ENCODE assay signal across 18 mouse cellular contexts in the genomic region with DNA sequence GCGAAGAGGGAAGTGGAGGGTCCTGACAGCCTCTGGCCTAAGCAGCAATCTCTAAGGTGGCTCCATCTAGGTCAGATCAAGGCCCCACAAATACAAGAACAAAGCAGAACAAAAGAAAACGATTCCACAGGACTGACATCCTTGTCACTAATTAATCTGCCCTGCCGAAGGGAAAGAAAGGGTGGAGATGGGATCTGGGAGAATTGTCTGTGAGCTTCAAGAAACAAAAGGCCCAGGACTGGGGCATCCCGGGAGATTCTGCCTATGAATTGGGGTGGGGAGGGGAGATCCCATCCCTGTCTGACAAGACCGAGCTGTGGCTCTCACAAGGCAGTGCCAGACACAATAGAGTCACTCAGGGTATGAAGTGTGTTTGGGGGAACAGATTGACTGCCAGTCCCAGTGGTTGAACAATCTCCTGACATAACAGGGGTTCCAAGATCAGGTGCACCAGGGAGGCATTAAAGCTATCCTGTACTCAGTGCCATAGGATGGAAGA. TPM values are rescaled to one million over a fixed set of nuclear protein-coding genes. Genes with fewer than 3 reads are reported as not detected.
DNase-seq lines count a peak whose midpoint lies in the region; ATAC-seq and TF ChIP-seq lines count a peak whose summit lies in the region.
"Had no signal": no experiment of that assay in that cellular context is flagged by ENCODE, and none has a peak within 500 bp of the region (broad histone marks: within the 10 kb centered on the region; RNA-seq: fewer than 3 reads in every experiment).

No protein-coding gene starts in this region.

- H3K9me3 ChIP-seq in forebrain, embryonic 14.5 days (replicated peaks; ENCODE audit: control insufficient read depth, low read length): no peaks in the 10 kb centered on the region
- no peaks in the 10 kb centered on the region for H3K9me3 ChIP-seq in hindbrain, embryonic 16.5 days (ENCODE audit: control insufficient read depth, low read length)
- H3K9me3 ChIP-seq in neural tube, embryonic 15.5 days (replicated peaks): no peaks in the 10 kb centered on the region
- H3K9me3 ChIP-seq: kidney, embryonic 15.5 days; limb, embryonic 15.5 days had no signal

- WGBS in forebrain, embryonic 14.5 days: 19% methylated on average over 5 of the region's 5 CpGs
- WGBS in hindbrain, embryonic 16.5 days: 14% methylated on average over 5 of the region's 5 CpGs
- WGBS in neural tube, embryonic 15.5 days: 23% methylated on average over 5 of the region's 5 CpGs

- H3K36me3 ChIP-seq in forebrain, embryonic 14.5 days (ENCODE audit: control insufficient read depth, insufficient read depth, low read length): peaks cover 58% of the 10 kb centered on the region
- peaks cover 26% of the 10 kb centered on the region for H3K36me3 ChIP-seq in hindbrain, embryonic 16.5 days (ENCODE audit: control insufficient read depth, insufficient read depth, low read length)
- H3K36me3 ChIP-seq in neural tube, embryonic 15.5 days: peaks cover 52% of the 10 kb centered on the region

- H3K9ac ChIP-seq in forebrain, embryonic 14.5 days (ENCODE audit: low read length): peak overlapping the region; percentile 21; the same call in 1 of the 2 replicates
- H3K9ac ChIP-seq in hindbrain, embryonic 16.5 days (ENCODE audit: low read depth, low read length): peak overlapping the region; percentile 25; the same call in 1 of the 2 replicates
- no peak overlapping the region for H3K9ac ChIP-seq in neural tube, embryonic 15.5 days (replicated peaks)
- H3K9ac ChIP-seq: kidney, embryonic 15.5 days; limb, embryonic 15.5 days; lung, embryonic 14.5 days had no signal

- H3K4me2 ChIP-seq in forebrain, embryonic 14.5 days (ENCODE audit: low read length): 0 out of 2 replicates have a peak overlapping the region, but pooled peaks have one; percentile 3
- H3K4me2 ChIP-seq in hindbrain, embryonic 16.5 days (ENCODE audit: low read length): peak overlapping the region; percentile 17
- peak overlapping the region; percentile 33 for H3K4me2 ChIP-seq in neural tube, embryonic 15.5 days
- H3K4me2 ChIP-seq: kidney, embryonic 15.5 days; limb, embryonic 15.5 days; lung, embryonic 14.5 days had no signal

- 0 out of 2 replicates have a peak overlapping the region, but pooled peaks have one; percentile 46 for H3K27ac ChIP-seq in forebrain, embryonic 14.5 days (ENCODE audit: low read depth, low read length)
- no peak overlapping the region for H3K27ac ChIP-seq in hindbrain, embryonic 16.5 days (ENCODE audit: low read depth, low read length)
- peak overlapping the region; percentile 18; the same call in 1 of the 2 replicates for H3K27ac ChIP-seq in neural tube, embryonic 15.5 days (replicated peaks)
- H3K27ac ChIP-seq: kidney, embryonic 15.5 days; layer of hippocampus, adult 2 months; limb, embryonic 15.5 days; macrophage had no signal

- ATAC-seq in forebrain, embryonic 14.5 days: no peak
- ATAC-seq in hindbrain, embryonic 16.5 days: no peak
- no peak for ATAC-seq in neural tube, embryonic 15.5 days (ENCODE audit: low FRiP score)
- no peak for ATAC-seq in erythroid progenitor cell, adult 5-6 weeks (replicated peaks; ENCODE audit: low FRiP score, poor library complexity, severe bottlenecking)
- ATAC-seq: CD4-positive, CD25-positive, alpha-beta regulatory T cell, adult 4 months; inflammation-experienced regulatory T-cells, adult 6 months had no signal

- no peak for TF ChIP-seq CTCF in brain, embryonic 14.5 days (IDR thresholded peaks at IDR 0.05; ENCODE audit: borderline replicate concordance, extremely low read depth, insufficient read depth, insufficient read length)

- no peaks in the 10 kb centered on the region for H3K27me3 ChIP-seq in forebrain, embryonic 14.5 days (replicated peaks; ENCODE audit: control insufficient read depth, insufficient read depth, low read length)
- no peaks in the 10 kb centered on the region for H3K27me3 ChIP-seq in hindbrain, embryonic 16.5 days (replicated peaks; ENCODE audit: control insufficient read depth, insufficient read depth, low read length)
- H3K27me3 ChIP-seq in neural tube, embryonic 15.5 days (replicated peaks): no peaks in the 10 kb centered on the region

- H3K4me3 ChIP-seq in forebrain, embryonic 14.5 days (ENCODE audit: low read depth, low read length): no peak overlapping the region
- H3K4me3 ChIP-seq in hindbrain, embryonic 16.5 days (ENCODE audit: low read length): no peak overlapping the region
- H3K4me3 ChIP-seq in neural tube, embryonic 15.5 days (replicated peaks): no peak overlapping the region
- H3K4me3 ChIP-seq: kidney, embryonic 15.5 days; layer of hippocampus, adult 2 months; limb, embryonic 15.5 days had no signal

- peaks cover 23% of the 10 kb centered on the region for H3K4me1 ChIP-seq in forebrain, embryonic 14.5 days (ENCODE audit: control insufficient read depth, insufficient read depth, low read length)
- peaks cover 49% of the 10 kb centered on the region for H3K4me1 ChIP-seq in hindbrain, embryonic 16.5 days (ENCODE audit: control insufficient read depth, insufficient read depth, low read depth, low read length)
- H3K4me1 ChIP-seq in neural tube, embryonic 15.5 days: peaks cover 71% of the 10 kb centered on the region

- no peak for TF ChIP-seq POLR2A in brain, embryonic 14.5 days (IDR thresholded peaks at IDR 0.05; ENCODE audit: borderline replicate concordance, extremely low read depth, insufficient read depth, insufficient read length, poor library complexity, severe bottlenecking)

- peak; percentile 34 for DNase-seq in brain, embryonic 14.5 days (ENCODE audit: low read depth)
- DNase-seq in forebrain, embryonic 14.5 days (ENCODE audit: low spot score): peak; percentile 8
- DNase-seq in kidney, postnatal 4 days: no peak
- DNase-seq in frontal cortex, postnatal 25 days (ENCODE audit: low spot score in 2 of 2): no peak
- DNase-seq: adrenal gland, postnatal 25 days; cerebellum, adult 9-10 months; lung, embryonic 14.5 days; right cerebral cortex, postnatal 4 days had no signal

RNA-seq across cellular contexts. Expression of a gene that starts 7.6 kb away (rescaled TPM):
- polyA plus RNA-seq in brain, embryonic 14.5 days (2012; rRNA removed): 62.6 and 81.2 TPM in 2 replicates
- polyA plus RNA-seq in forebrain, embryonic 14.5 days (2014; fragmentation: Nextera tagmentation; extraction: Ambion mirVana): 35.7 and 46.9 TPM in 2 replicates
- polyA plus RNA-seq in hindbrain, embryonic 16.5 days (2015; fragmentation: Nextera tagmentation; extraction: Ambion mirVana): 44.0 and 48.9 TPM in 2 replicates
- polyA plus RNA-seq in neural tube, embryonic 15.5 days (2015; fragmentation: Nextera tagmentation; extraction: Ambion mirVana): 43.6 and 57.9 TPM in 2 replicates
- total RNA-seq in erythroid progenitor cell, adult 5-6 weeks (2015; ENCODE audit: low replicate concordance): 0.84 and 2.2 TPM in 2 replicates
- total RNA-seq in erythroid progenitor cell, adult 5-6 weeks (2017; ENCODE audit: low replicate concordance): 0.51 TPM in 1 of 2 replicates, not detected in the other
- polyA plus RNA-seq: CD4-positive, CD25-positive, alpha-beta regulatory T cell, adult 4 months; inflammation-experienced regulatory T-cells, adult 6 months had no signal

RNA-seq across cellular contexts. Expression of a gene that starts 58.0 kb away (rescaled TPM):
- polyA plus RNA-seq in brain, embryonic 14.5 days (2012; rRNA removed): 0.24 and 0.82 TPM in 2 replicates
- not detected in 2 replicates for polyA plus RNA-seq in forebrain, embryonic 14.5 days (2014; fragmentation: Nextera tagmentation; extraction: Ambion mirVana)
- 0.60 and 0.93 TPM in 2 replicates for polyA plus RNA-seq in hindbrain, embryonic 16.5 days (2015; fragmentation: Nextera tagmentation; extraction: Ambion mirVana)
- not detected in 2 replicates for polyA plus RNA-seq in neural tube, embryonic 15.5 days (2015; fragmentation: Nextera tagmentation; extraction: Ambion mirVana)
- total RNA-seq in erythroid progenitor cell, adult 5-6 weeks (2015; ENCODE audit: low replicate concordance): not detected in 2 replicates
- not detected in 2 replicates for total RNA-seq in erythroid progenitor cell, adult 5-6 weeks (2017; ENCODE audit: low replicate concordance)
- total RNA-seq: adrenal gland, postnatal 25 days; layer of hippocampus, adult 2 months; left cerebral cortex, postnatal 14 days had no signal
- polyA plus RNA-seq: CD4-positive, CD25-positive, alpha-beta regulatory T cell, adult 4 months; inflammation-experienced regulatory T-cells, adult 6 months; kidney, embryonic 15.5 days; limb, embryonic 15.5 days; lung, embryonic 14.5 days; macrophage had no signal

Comparison
In these comparisons a context has a peak if more than half of its experiments do, and no peak if none do; other contexts are left out.
1. DNase-seq: peak in brain, embryonic 14.5 days (single experiment) and forebrain, embryonic 14.5 days (single experiment); none in kidney, postnatal 4 days (0 of 2) and frontal cortex, postnatal 25 days (0 of 2).
2. Peak in every context shown above with its lines, with median percentiles within 50 percentile points of each other: H3K4me2 ChIP-seq.